ENCODE assay signal across 9 mouse cellular contexts in the genomic region with DNA sequence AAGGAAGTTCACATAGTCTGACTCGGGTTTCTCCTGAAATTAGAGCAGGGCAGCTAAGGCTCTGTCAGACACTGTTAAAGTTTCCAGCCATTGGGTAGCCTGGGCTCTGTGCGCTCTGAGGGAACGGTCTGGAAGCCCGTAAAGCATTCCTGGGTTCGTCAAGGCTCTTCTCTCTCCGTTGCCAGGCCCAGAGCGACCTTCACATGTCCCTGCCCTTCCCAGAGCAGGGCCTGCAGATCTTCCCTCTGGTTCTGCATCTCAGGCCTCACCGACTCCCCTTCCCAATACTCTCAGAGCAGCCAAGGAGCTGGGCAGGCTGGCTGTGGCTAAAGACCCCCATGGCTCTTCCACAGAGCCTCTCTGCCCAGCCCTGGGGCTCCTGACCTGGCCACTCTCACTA.
"Had no signal": no experiment of that assay in that cellular context is flagged by ENCODE, and none has a peak within 500 bp of the region (broad histone marks: within the 10 kb centered on the region; RNA-seq: fewer than 3 reads in every experiment).

No protein-coding gene starts in this region.

- H3K4me2 ChIP-seq: liver, embryonic 13.5 days had no signal

- H3K36me3 ChIP-seq: liver, embryonic 13.5 days had no signal

- H3K4me3 ChIP-seq: left cerebral cortex, adult 2 months; liver, embryonic 13.5 days had no signal

- DNase-seq: kidney, postnatal 10 days; kidney, postnatal 36 days; layer of hippocampus, postnatal 36 days; liver, embryonic 13.5 days; lung, adult 2 months; lung, postnatal 14 days; midbrain, embryonic 14.5 days had no signal

- H3K9me3 ChIP-seq: liver, embryonic 13.5 days had no signal

- H3K27me3 ChIP-seq: liver, embryonic 13.5 days had no signal

- H3K4me1 ChIP-seq: liver, embryonic 13.5 days had no signal

- H3K9ac ChIP-seq: liver, embryonic 13.5 days had no signal

- H3K27ac ChIP-seq: left cerebral cortex, adult 2 months; liver, embryonic 13.5 days; macrophage had no signal
